Mouse (Mus musculus) G1E-ER4 (cell line): Measurements from ENCODE around the gene Ppm1j. TPM values are rescaled to one million over a fixed set of nuclear protein-coding genes. Genes with fewer than 3 reads are reported as not detected.

Experiments used
- GATA1 ChIP-seq: IDR thresholded peaks from one replicate; pipeline ENCODE4 v1.8.0; 2012; ENCODE audit warnings: low read length, inconsistent platforms
- polyA plus RNA-seq: library from polyadenylated mRNA; stranded (reverse); fragments of >175 nt; gene quantifications from 2 replicates; pipeline ENCODE4 v1.2.3, GENCODE M21; 2012

Ppm1j gene
- polyA plus RNA-seq, 1 experiment, result not detected

DNA sequence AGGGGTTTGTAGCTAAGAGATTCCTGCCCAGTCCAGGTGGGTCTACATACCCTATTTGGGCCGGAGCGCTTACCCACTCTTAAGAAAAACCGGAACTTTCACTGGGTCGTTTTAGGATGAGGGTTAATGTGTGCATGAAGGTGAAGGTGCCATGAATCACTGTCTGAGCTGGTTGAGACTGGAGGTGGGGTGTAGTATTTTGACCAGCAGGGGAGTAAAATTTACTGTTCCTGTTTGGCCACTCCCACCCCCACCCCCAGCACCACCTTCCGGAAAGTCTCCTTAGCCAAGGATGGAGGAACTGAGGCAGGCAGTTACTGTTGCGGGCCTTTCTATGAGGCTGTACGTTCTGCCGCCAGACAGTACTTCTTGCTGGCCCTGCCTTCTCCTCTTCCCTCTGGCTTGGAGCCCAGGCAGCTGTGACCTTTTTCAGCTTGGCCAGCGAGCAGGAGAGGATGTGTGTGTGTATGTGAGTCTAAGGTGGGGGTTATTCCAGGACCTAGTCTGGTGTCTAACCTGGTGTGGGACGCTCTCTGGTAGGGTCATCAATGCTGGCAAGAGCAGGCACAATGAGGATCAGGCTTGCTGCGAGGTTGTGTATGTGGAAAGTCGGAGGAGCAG is 1.3 kb downstream of the Ppm1j start:
- TF ChIP-seq GATA1, result no peak

DNA sequence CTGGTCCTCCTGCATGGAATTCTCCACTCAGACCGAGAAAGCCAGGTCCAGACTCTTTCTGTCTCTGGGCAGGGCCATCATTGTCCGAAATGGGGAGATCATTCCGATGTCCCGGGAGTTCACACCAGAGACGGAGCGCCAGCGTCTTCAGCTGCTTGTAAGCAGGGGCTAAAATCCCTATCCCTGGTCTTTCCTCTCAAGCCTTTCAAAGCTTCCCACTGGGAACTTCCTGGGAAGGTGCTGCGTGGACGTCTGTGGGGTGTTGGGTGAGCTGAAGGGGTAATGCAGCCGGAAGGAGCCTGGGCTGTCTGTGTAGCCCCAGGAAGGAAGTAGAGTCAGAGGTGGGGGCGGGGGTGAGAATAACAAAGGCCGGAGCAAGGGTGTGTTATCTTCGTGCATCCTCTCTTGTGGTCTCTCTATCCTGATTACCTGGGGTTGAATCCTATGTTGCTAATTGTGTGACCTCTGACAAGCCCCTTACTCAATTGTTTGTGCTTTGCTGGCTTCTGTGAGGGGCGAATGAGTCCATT is 3.2 kb downstream of the Ppm1j start:
- TF ChIP-seq GATA1, result no peak

DNA sequence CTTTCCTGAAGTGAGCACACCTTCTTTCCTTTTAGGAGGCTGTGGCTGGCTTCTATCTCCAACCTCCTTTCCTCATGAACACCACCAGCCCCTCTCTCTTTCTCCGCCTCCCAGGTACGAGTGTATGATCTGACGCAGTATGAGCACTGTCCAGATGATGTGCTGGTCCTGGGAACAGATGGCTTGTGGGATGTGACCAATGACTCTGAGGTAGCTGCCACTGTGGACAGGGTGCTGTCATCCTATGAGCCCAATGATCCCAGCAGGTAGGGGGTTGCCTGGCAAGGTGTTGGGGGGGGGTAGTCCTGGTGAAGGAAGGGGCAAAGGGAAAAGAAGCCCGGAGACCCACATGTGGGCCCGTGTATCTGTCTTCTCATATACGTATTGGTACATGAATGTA is 4.4 kb downstream of the Ppm1j start:
- TF ChIP-seq GATA1, result no peak

DNA sequence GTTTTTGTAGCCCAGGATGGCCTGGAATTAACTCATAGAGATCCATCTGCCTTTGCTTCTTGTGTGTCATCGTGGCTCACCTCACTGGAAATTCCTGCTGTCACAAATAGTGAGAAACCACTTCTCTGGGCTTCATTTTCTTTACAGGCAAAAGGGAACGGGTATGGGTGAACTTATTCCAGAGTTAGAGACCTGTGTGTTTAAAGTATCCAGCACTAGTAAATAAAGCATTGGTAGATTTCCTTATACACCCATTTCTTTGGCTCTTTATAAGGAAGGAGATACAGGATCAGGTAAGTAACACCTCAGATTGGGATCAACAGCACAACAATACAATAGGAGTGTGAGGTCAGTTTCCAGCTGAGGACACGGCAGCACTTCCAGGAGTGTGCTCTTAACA is 7.2 kb downstream of the Ppm1j start, which contains the start of gene Rhoc:
TSS of gene Rhoc (plus strand) at position 301 of the 400 bp plus-strand sequence.
- TF ChIP-seq GATA1, result no peak

DNA sequence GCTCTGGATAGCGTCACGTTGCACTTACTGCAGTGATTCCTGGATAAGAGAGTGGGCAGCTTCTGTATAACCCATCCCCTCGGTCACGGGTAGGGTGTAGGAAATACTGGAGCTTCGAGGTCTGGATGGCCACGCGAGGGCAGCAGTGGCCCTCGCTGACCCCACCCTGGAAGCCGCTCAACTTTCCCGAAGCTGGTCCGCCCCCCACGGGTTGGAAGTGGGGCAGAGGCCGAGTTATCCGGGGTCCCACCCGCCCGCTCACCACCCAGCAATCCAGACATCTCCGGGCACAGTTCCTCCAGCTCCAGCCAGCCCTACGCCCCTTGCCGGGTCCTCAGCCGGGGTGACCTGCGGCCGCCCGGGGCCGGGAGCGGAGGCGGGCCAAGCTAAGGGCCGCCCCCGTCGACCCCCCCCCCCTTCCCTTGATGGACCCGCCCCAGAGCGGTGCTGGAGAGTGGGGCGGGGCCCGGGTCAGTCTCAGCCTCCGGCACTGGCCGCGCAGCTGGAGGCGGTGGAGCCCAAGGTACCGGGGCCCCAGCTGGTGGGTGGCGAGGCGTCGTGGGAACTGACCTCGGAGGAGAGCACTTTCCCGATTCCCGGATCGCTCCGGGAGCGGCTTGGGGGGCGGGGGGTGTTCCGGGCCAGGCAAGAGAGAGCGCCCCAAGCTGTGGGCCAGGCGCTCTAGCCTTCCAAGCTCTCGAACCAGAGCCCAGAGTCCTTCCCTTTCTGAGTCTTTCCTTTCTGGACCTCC is 7.9 kb downstream of the Ppm1j start:
- no peak for TF ChIP-seq GATA1

DNA sequence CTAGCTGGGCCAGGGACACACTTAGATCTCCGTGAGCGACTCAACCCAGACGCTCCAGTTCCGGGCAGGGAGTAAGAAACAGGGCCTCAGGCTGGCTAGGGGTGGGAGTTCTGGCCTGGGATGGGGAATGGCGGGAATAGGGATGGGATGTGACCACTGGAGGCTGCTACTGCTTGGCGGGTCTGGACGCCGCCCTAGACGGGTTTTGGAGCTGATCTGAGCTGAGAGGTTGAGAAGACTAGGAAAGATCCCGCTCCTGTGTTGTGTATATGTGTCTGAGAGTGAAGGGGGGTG is 8.4 kb downstream of the Ppm1j start:
- no peak for TF ChIP-seq GATA1

DNA sequence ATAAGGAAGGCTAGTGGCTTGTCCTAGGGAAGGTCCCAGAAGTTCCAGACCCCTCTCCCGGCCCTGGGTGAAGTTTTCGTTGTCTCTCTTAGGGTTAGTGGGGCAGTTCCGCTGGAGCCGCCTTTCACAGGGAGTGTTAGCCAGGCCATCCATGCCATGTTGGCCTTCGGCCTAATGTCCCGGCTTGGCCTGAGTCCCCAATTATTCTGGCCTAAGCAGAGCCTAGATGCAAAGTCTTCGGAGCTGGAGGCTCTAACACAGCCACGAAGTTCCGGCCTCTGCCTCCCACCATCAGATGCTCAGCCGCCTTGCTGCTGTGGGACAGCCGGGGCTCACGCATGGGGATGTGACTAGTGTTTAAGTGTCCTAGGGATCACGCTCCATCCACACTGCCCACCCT is 9.0 kb downstream of the Ppm1j start:
- TF ChIP-seq GATA1, result no peak

DNA sequence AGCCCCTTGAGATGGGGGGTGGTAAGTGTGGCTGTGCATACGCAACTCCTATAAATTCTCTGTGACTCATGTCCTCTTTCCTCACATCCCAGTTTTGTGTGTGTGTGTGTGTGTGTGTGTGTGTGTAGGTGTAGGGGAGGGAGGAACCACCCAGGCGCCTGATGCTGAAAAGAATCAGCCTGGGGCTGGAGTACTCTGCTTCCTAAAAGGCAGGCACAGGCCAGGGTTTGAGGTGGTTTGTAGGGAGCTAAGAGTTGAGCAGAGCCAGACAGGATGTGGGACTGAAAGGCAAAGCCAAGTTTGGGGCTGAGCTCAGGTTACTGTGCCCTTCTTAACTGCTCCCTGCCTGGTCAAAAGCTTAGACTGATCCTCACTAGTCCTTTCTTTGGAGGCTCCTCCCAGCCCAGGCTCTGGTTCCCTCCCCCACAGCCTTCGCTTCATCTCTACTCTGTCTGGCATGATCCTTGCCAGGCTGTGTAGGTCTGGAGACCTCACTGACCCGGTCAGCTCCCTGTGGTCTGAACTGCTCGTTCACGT is 9.6 kb downstream of the Ppm1j start:
- no peak for TF ChIP-seq GATA1

DNA sequence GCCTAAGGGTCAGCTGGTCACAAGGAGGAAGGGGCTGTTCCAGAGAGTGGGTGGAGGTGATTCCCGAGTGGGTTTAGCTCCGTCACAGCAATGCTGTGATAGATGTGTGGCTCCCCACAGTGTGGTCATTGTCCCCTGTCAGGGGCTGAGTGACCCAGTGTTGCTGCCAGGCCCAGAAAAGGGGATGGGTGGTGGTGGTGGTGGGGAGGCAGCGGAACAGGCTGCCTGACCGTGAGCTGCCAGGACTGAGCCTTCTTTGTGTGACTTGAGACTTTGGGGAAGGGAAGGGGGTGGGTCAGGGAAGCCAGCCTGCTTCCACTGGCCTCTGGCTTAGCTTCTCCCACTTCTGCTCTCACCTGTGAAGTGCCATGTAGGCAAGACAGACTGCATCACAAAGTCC is 10.2 kb downstream of the Ppm1j start:
- no peak for TF ChIP-seq GATA1

DNA sequence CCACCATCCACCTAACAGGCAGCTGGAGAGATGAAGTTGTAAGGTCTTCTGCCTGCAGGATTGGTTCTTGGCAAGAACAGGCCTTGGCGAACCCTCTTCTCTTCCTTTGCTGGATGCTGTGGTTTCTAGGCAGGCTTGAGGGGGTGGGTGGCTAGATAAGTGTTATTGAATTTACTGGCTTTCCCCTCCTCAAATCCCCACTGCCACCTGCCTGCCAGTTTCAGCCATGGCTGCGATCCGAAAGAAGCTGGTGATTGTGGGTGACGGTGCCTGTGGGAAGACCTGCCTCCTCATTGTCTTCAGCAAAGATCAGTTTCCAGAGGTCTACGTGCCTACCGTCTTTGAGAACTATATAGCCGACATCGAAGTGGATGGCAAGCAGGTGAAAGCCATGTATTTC is 10.8 kb downstream of the Ppm1j start:
- TF ChIP-seq GATA1, result no peak

DNA sequence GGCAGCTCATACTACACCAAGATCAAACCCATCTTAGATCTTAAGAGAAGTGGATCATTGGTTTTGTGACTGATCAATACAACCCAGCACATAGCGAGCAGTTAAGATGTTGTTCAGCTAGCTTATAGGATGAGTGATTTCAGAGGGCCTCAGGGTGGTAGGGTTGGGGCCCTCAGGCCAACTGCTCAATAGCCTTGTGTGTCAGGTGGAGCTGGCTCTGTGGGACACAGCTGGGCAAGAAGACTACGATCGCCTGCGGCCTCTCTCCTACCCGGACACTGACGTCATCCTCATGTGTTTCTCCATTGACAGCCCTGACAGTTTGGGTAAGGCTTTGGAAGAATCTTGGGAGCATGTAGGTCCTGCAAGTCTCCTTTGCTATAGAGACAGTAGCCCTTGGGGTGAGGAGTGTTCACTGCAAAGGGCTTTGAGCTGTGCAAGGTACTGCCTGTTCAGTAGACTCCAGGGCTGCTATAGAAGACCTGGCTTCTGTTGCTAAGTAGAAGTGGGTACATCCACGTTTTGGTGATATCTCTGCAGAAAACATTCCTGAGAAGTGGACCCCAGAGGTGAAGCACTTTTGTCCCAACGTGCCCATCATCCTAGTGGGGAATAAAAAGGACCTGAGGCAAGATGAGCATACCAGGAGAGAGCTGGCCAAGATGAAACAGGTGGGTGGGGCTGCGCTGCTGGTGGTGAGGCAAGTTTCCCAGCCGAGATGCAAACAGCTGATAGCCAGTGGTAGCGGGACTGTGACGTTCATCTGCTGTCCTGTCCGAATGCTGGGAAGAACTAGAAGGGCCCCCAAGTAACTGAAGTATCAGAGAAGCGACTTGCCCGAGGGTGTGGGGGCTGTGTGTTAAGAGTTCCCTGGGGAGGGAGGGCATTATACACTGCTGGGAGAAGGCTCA is 11.8 kb downstream of the Ppm1j start:
- TF ChIP-seq GATA1, result no peak

DNA sequence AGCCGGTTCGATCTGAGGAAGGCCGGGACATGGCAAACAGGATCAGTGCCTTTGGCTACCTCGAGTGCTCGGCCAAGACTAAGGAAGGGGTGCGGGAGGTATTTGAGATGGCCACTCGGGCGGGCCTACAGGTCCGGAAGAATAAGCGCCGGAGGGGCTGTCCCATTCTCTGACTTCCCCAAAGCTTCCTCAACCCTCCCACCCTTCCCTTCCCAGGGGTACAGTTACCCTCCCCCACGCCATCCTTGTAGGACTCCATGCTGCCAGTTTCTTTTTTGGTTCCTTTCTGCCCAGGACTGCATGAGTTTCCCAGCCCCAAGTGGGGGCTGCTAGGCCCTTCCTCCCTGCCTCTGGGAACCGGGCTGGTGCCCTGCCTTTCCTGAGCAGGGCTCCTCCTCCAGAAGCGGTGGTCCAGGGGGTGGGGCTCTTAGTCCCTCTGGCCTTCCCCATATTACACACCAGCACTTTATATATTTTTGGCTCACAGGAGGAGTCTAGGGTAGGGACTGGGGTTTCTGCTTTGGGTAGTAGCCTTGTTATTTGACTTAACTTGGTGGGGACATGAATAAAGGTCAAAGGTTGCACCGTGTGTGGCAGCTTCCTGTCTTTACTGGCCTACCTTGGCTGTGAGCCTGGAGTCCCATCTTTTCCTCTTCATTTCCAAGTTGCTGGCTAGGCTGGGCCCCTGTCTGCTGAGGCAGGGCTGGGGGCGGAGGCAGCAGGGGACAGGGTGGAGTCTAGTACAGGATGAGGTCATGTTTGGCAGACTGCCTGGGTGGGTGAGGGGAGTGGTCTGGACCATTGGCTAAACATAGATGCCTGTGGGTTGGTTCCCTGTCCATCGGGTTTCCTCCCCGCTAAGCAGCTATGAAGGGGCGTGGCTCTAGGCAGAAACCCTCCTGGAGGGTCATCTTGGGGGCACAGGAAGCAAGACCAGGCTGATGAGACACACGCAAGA is 13.3 kb downstream of the Ppm1j start:
- no peak for TF ChIP-seq GATA1

DNA sequence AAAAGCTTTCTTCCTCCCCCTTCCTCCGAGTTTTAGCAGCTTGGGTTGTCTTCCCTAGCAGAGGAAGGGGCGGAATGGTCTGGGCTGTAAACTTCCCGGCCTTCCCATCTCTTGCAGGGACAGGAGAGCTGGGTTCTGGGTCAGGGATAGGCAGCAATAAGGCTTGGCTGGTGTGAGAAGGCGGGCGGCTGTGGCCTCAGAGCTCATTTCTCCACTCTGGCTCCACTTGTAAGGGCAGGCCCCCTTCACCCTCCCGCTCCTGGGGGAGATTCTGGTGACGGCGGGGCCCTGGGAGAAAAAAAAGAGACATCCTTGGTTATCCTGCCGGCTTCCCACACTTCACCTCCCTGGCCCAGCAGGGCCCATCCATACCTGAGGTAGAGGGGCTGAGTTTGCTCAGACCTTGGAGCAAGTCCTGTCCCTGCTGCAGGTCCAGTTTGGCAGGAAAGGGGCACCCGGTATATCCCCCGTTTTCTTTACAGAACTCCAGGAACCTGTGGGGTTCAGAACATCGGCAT is 14.2 kb downstream of the Ppm1j start:
- no peak for TF ChIP-seq GATA1

DNA sequence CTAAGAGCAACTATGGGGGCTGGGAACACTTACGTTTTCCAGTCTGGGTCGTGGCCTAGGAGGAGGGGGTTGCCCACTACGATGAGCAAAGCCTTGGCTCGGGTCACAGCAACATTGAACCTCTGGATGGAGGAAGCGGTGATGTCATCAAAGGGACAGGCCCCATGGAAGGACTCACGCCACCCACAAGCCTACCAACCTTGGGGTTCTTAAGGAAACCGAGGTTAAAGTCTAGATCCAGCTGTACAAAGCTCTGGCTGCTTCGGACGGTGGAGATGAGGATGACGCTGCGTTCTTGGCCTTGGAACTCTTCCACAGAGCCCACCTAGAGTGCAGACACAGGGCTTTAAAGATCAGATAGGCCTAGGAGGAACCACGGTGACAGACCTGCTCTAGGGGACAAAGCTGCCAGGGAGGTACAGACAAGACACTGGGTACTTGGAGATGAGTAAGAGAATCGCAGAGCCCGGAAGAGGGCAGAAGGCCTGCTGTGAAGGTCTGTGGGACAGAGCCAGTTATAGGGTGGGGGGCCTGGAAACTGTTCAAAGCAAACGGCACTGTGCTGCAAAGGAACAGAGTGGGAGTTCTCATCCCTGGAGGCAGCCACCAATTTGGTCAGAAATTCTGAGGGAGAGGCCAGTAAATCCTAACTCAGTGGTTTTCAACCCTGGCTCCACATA is 14.9 kb downstream of the Ppm1j start:
- TF ChIP-seq GATA1, result no peak
